Mouse (Mus musculus) activated CD4-positive, CD25-positive, alpha-beta regulatory T cell, adult 4 months (primary cell): ENCODE data around the gene H2al1o. TPM values are rescaled to one million over a fixed set of nuclear protein-coding genes. Genes with fewer than 3 reads are reported as not detected.
"Not testable (repeated sequence)": the region's sequence is repeated elsewhere in the genome, so short reads cannot be mapped to it uniquely, and the experiment has no call there.

ENCODE experiments used
- ATAC-seq: one replicate; pipeline ENCODE4 v1.8.0; 2017
- polyA plus RNA-seq, 2 experiments: library from polyadenylated mRNA; unstranded; fragments of 100-300 nt; shearing (Covaris generic); gene quantifications; one replicate each; pipeline ENCODE4 v1.2.1; 2017

Gene H2al1o
- not detected for polyA plus RNA-seq

GRCm38 (mm10) chrX:9572309-9572708 is at the start of gene H2al1o:
H2al1o (minus strand) TSS chrX:9572409.
- ATAC-seq, result not testable (repeated sequence)

GRCm38 (mm10) chrX:9598036-9598435 is 25.8 kb upstream of the H2al1o start:
- ATAC-seq, result not testable (repeated sequence)

- ATAC-seq, result no peak
Measured at GRCm38 (mm10) chrX:9536881-9537280, 35.3 kb downstream of the H2al1o start.

Other genes with a start within 250 kb of the H2al1o start
- gene H2al1k, start 221.8 kb downstream of the H2al1o start, polyA plus RNA-seq, result not detected
- gene Cybb, start 84.6 kb downstream of the H2al1o start, polyA plus RNA-seq, result 10 to 100 TPM; 23.0 to 34.5 TPM
- gene Dynlt3, start 90.6 kb upstream of the H2al1o start, polyA plus RNA-seq, result 10 to 100 TPM; 49.8 to 51.7 TPM